Mouse (Mus musculus): ENCODE data around the gene E2f2. TPM values are rescaled to one million over a fixed set of nuclear protein-coding genes. Genes with fewer than 3 reads are reported as not detected.

The E2f2 gene
- polyA plus RNA-seq, 1 experiment from 2014 or later: 3.6 TPM

GRCm38 (mm10) chr4:136145991-136146711, 26.0 kb upstream of the E2f2 start:
- no peaks in the 10 kb centered on the region for H3K9me3 ChIP-seq
- no peaks in the 10 kb centered on the region for H3K36me3 ChIP-seq
- peaks cover 17% of the 10 kb centered on the region; the same call in 1 of the 2 replicates for H3K27me3 ChIP-seq
- H3K27ac ChIP-seq (replicated peaks): peak overlapping the region; percentile 82
- H3K9ac ChIP-seq: peak overlapping the region; percentile 55; the same call in 1 of the 2 replicates
- H3K4me3 ChIP-seq: peak overlapping the region; percentile 51
- WGBS: 19% methylated on average over 7 of the region's 7 CpGs
- ATAC-seq (ENCODE audit: low FRiP score, low read depth): no peak
- H3K4me2 ChIP-seq: peak overlapping the region; percentile 82
- H3K4me1 ChIP-seq (replicated peaks): peaks cover 50% of the 10 kb centered on the region

- peak overlapping the region; percentile 82 for H3K27ac ChIP-seq (replicated peaks)
- H3K4me3 ChIP-seq: 0 out of 2 replicates have a peak overlapping the region, but pooled peaks have one; percentile 5
- WGBS: 11% methylated on average over 6 of the region's 6 CpGs
- no peak for ATAC-seq (ENCODE audit: low FRiP score, low read depth)
- 0 out of 2 replicates have a peak overlapping the region, but pooled peaks have one; percentile 13 for H3K9ac ChIP-seq
- H3K4me1 ChIP-seq (replicated peaks): peaks cover 48% of the 10 kb centered on the region
- peak overlapping the region; percentile 82 for H3K4me2 ChIP-seq
- no peaks in the 10 kb centered on the region for H3K9me3 ChIP-seq
- H3K36me3 ChIP-seq: no peaks in the 10 kb centered on the region
- peaks cover 17% of the 10 kb centered on the region; the same call in 1 of the 2 replicates for H3K27me3 ChIP-seq
Observed at GRCm38 (mm10) chr4:136146712-136147154, 25.5 kb upstream of the E2f2 start.

- WGBS: under 1% methylated on average over 45 of the region's 48 CpGs
- Histone ChIP-seq H3K27me3 (0 out of 2 replicates have a peak, but pooled peaks cover 14% of the 10 kb centered on the region), H3K4me3 (peak overlapping the region; percentile 48), H3K9me3 (no peaks in the 10 kb centered on the region), H3K36me3 (no peaks in the 10 kb centered on the region), H3K9ac (peak overlapping the region; percentile 37; the same call in 1 of the 2 replicates), H3K4me2 (peak overlapping the region; percentile 82), H3K4me1 (replicated peaks) (peaks cover 46% of the 10 kb centered on the region), H3K27ac (replicated peaks) (peak overlapping the region; percentile 50)
- ATAC-seq (ENCODE audit: low FRiP score, low read depth): peak; percentile 72
Observed at GRCm38 (mm10) chr4:136147436-136148135, 24.6 kb upstream of the E2f2 start.

DNA sequence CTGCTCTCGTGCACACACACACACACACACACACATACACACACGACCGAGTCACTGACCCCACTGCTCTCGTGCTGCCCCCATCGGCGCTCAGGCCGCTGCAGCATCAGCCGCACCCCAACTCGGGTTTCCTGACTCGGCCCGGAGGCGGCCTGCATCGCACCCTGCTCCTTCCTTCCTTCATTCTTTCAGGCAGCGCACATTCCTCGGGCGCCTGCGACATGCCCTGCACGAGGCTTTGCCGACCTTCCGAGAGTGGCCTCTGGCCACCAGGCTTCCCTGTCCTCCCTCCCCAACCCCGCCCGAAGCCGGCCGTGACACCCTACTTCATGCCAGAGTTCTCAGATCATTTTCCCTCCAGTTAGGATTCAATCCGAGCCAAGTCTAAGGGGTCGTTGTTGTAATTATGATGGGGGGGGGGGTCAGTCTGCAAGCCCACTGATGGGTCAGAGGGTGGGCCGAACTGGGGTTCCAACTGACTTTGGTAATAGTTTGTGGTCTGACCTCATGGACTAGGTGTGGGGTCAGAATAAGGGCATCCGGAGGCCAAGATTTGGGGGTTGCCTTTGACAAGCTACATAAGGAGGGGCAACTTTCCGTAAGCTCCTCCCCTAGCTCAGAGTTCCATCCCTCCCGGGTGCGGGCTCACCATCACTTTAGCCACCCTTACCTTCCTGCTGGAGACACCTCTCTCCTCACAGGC, 23.7 kb upstream of the E2f2 start:
- no peak for ATAC-seq (ENCODE audit: low FRiP score, low read depth)
- Histone ChIP-seq H3K4me1 (replicated peaks) (peaks cover 37% of the 10 kb centered on the region), H3K36me3 (no peaks in the 10 kb centered on the region), H3K9ac (peak overlapping the region; percentile 26; the same call in 1 of the 2 replicates), H3K4me3 (peak overlapping the region; percentile 48), H3K27me3 (0 out of 2 replicates have a peak, but pooled peaks cover 14% of the 10 kb centered on the region), H3K4me2 (peak overlapping the region; percentile 82), H3K27ac (replicated peaks) (peak overlapping the region; percentile 50), H3K9me3 (no peaks in the 10 kb centered on the region)
- 6% methylated on average over 30 of the region's 31 CpGs for WGBS

DNA sequence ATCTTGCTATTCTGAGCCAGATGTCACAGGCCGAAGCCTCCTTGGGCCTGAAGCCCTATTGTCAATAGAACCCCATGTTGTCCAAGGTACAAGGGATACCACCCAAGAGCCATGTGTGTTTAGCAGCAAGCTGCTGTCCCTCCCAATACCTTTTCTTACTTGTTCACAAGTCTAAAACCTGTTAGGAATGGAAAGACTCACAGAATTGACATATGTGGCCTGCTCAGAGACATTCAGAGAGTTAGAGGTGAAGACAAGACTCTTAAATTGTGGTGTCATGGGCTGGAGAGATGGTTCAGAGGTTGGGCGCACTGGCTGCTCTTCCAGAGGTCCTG, 23.2 kb upstream of the E2f2 start:
- Histone ChIP-seq H3K9ac (no peak overlapping the region), H3K27ac (replicated peaks) (no peak overlapping the region), H3K36me3 (no peaks in the 10 kb centered on the region), H3K27me3 (0 out of 2 replicates have a peak, but pooled peaks cover 14% of the 10 kb centered on the region), H3K4me1 (replicated peaks) (peaks cover 32% of the 10 kb centered on the region), H3K4me3 (no peak overlapping the region), H3K9me3 (no peaks in the 10 kb centered on the region), H3K4me2 (no peak overlapping the region)
- ATAC-seq (ENCODE audit: low FRiP score, low read depth): no peak
- WGBS: 92% methylated on average over 2 of the region's 2 CpGs

GRCm38 (mm10) chr4:136149734-136150133, 22.5 kb upstream of the E2f2 start:
- no peak overlapping the region for H3K9ac ChIP-seq
- no peak overlapping the region for H3K4me2 ChIP-seq
- H3K27me3 ChIP-seq: 0 out of 2 replicates have a peak, but pooled peaks cover 14% of the 10 kb centered on the region
- no peaks in the 10 kb centered on the region for H3K9me3 ChIP-seq
- WGBS: 46% methylated on average over 3 of the region's 3 CpGs
- H3K4me3 ChIP-seq: no peak overlapping the region
- no peaks in the 10 kb centered on the region for H3K36me3 ChIP-seq
- peaks cover 24% of the 10 kb centered on the region for H3K4me1 ChIP-seq (replicated peaks)
- ATAC-seq (ENCODE audit: low FRiP score, low read depth): no peak
- no peak overlapping the region for H3K27ac ChIP-seq (replicated peaks)

DNA sequence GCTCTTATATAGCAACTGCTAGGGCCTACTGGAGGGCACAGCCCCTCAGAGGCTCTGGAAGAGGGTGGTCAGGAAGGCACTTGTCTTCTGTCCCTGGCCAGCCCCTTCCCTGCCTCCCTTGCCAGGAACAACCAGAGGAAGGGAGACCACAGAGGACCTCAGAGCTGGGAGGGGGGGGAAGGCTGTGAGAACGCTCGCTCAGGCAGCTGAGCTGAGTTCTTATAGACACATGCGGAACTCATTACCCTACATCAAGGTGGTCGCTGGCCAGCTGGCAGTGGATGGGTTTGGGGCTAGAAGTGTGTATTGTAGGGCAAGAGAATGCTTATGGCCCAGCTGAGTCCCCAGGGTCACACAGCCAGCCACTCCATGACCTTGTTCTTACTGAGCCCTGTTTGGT, 21.6 kb upstream of the E2f2 start:
- H3K9ac ChIP-seq: no peak overlapping the region
- 36% methylated on average over 4 of the region's 4 CpGs for WGBS
- no peaks in the 10 kb centered on the region for H3K9me3 ChIP-seq
- H3K36me3 ChIP-seq: no peaks in the 10 kb centered on the region
- no peak overlapping the region for H3K27ac ChIP-seq (replicated peaks)
- H3K4me3 ChIP-seq: no peak overlapping the region
- H3K4me2 ChIP-seq: no peak overlapping the region
- peaks cover 21% of the 10 kb centered on the region for H3K4me1 ChIP-seq (replicated peaks)
- no peak for ATAC-seq (ENCODE audit: low FRiP score, low read depth)
- 0 out of 2 replicates have a peak, but pooled peaks cover 8% of the 10 kb centered on the region for H3K27me3 ChIP-seq

DNA sequence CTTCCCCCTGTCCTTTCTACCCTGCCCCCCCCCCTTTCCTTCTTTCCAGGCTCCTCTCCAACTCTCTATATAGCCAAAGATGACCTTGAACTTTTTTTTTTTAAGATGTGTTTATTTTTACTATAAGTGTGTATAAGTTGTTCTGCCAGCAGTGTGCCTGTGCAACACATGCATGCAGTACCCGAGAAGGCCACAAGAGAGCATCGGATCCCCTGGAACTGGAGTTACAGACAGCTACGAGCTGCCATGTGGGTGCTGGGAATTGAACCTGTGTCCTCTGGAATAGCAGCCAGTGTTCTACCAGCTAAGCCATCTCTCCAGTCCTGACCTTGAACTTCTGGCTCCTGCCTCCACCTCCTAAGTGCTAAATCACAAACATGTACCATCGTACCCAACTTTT, 19.4 kb upstream of the E2f2 start:
- Histone ChIP-seq H3K36me3 (no peaks in the 10 kb centered on the region), H3K27me3 (no peaks in the 10 kb centered on the region), H3K9ac (no peak overlapping the region), H3K4me3 (no peak overlapping the region), H3K9me3 (no peaks in the 10 kb centered on the region), H3K4me1 (replicated peaks) (peaks cover 7% of the 10 kb centered on the region), H3K4me2 (no peak overlapping the region), H3K27ac (replicated peaks) (no peak overlapping the region)
- WGBS: 92% methylated on average over 4 of the region's 4 CpGs
- no peak for ATAC-seq (ENCODE audit: low FRiP score, low read depth)

- Histone ChIP-seq H3K36me3 (no peaks in the 10 kb centered on the region), H3K27ac (replicated peaks) (no peak overlapping the region), H3K4me3 (no peak overlapping the region), H3K4me2 (no peak overlapping the region), H3K4me1 (replicated peaks) (peaks cover under 1% of the 10 kb centered on the region; the same call in 1 of the 2 replicates), H3K27me3 (no peaks in the 10 kb centered on the region), H3K9ac (no peak overlapping the region), H3K9me3 (no peaks in the 10 kb centered on the region)
- no peak for ATAC-seq (ENCODE audit: low FRiP score, low read depth)
- 64% methylated on average over 9 of the region's 9 CpGs for WGBS
Observed at GRCm38 (mm10) chr4:136154462-136154861, 17.7 kb upstream of the E2f2 start.

- Histone ChIP-seq H3K36me3 (no peaks in the 10 kb centered on the region), H3K27ac (replicated peaks) (no peak overlapping the region), H3K4me3 (no peak overlapping the region), H3K27me3 (no peaks in the 10 kb centered on the region), H3K4me1 (replicated peaks) (peaks cover 12% of the 10 kb centered on the region), H3K4me2 (no peak overlapping the region), H3K9ac (no peak overlapping the region), H3K9me3 (no peaks in the 10 kb centered on the region)
- WGBS: 75% methylated on average over 6 of the region's 6 CpGs
- no peak for ATAC-seq (ENCODE audit: low FRiP score, low read depth)
Observed at GRCm38 (mm10) chr4:136158498-136158897, 13.7 kb upstream of the E2f2 start.

GRCm38 (mm10) chr4:136159802-136160397, 12.3 kb upstream of the E2f2 start:
- ATAC-seq (ENCODE audit: low FRiP score, low read depth): peak; percentile 66
- no peak overlapping the region for H3K9ac ChIP-seq
- H3K9me3 ChIP-seq: no peaks in the 10 kb centered on the region
- no peaks in the 10 kb centered on the region for H3K36me3 ChIP-seq
- WGBS: 6% methylated on average over 5 of the region's 5 CpGs
- no peaks in the 10 kb centered on the region for H3K27me3 ChIP-seq
- H3K4me3 ChIP-seq: no peak overlapping the region
- H3K27ac ChIP-seq (replicated peaks): no peak overlapping the region
- peaks cover 12% of the 10 kb centered on the region for H3K4me1 ChIP-seq (replicated peaks)
- no peak overlapping the region for H3K4me2 ChIP-seq

Data from hindbrain, embryonic 15.5 days (tissue).